Mouse (Mus musculus) hindbrain, embryonic 10.5 days (tissue): ENCODE measurements around the gene Rfx4. TPM values are rescaled to one million over a fixed set of nuclear protein-coding genes. Genes with fewer than 3 reads are reported as not detected.

Experiments used
- DNase-seq: peaks from one replicate; pipeline ENCODE4 v3.0.0-alpha.2; 2017; ENCODE audit warnings: low spot score
- H3K27ac ChIP-seq: fragments of 300-500 bp; sonication (generic); 2 replicates; pipeline ENCODE4 v1.5.1; 2016; ENCODE audit warnings: mild to moderate bottlenecking, moderate library complexity
- H3K27me3 ChIP-seq: fragments of 300-500 bp; sonication (generic); 2 replicates; pipeline ENCODE4 v1.6.1; 2016; ENCODE audit warnings: mild to moderate bottlenecking; ENCODE audit not compliant: poor library complexity, insufficient read depth, severe bottlenecking
- H3K36me3 ChIP-seq: fragments of 300-500 bp; sonication (generic); 2 replicates; pipeline ENCODE4 v1.6.1; 2016; ENCODE audit warnings: mild to moderate bottlenecking, moderate library complexity
- H3K4me1 ChIP-seq: fragments of 300-500 bp; sonication (generic); replicated peaks from 2 replicates; pipeline ENCODE4 v1.6.1; 2016; ENCODE audit warnings: mild to moderate bottlenecking
- H3K4me3 ChIP-seq: fragments of 300-500 bp; sonication (generic); 2 replicates; pipeline ENCODE4 v1.5.1; 2016; ENCODE audit warnings: mild to moderate bottlenecking, moderate library complexity
- H3K9me3 ChIP-seq: fragments of 300-500 bp; sonication (generic); 2 replicates; pipeline ENCODE4 v1.6.1; 2016; ENCODE audit warnings: mild to moderate bottlenecking, moderate library complexity
- WGBS: fragments of 180-500 bp; shearing (Covaris S2); methylation state at CpG from one replicate; pipeline ENCODE4 v1.1.7; 2016; 5-methylcytosine and 5-hydroxymethylcytosine counted together
- polyA plus RNA-seq: library from polyadenylated mRNA; unstranded; fragments of >200 nt; fragmentation: Nextera tagmentation; extraction: Ambion mirVana; gene quantifications from 2 replicates; pipeline ENCODE4 v1.2.1, GENCODE M21; 2016

The Rfx4 gene
- polyA plus RNA-seq, 1 experiment from 2014 or later, result 66.6 TPM

DNA sequence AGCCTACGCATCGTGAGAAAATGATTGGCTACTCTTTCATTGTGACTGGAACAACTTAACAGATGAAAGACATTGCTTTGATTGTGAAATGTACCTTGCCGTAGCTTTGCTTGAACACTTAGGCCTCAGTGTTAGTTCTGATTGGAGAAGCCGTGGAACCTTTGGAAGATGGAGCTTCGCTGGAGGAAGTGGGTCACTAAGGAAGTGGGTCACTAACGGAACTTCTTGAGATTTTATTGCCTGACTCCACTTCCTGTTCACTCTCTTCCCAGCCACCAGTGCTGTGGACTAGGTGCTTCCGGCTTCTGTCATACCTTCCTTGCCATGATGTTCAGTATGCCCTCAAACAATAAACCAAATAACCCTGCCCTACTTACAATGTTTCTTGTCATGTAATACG is 73.1 kb downstream of the Rfx4 start:
- no peak for DNase-seq
- 90% methylated on average over 8 of the region's 8 CpGs for WGBS
- Histone ChIP-seq H3K4me3 (no peak overlapping the region), H3K36me3 (peaks cover 83% of the 10 kb centered on the region), H3K9me3 (0 out of 2 replicates have a peak, but pooled peaks cover 2% of the 10 kb centered on the region), H3K4me1 (peaks cover 41% of the 10 kb centered on the region), H3K27me3 (no peaks in the 10 kb centered on the region), H3K27ac (no peak overlapping the region)

DNA sequence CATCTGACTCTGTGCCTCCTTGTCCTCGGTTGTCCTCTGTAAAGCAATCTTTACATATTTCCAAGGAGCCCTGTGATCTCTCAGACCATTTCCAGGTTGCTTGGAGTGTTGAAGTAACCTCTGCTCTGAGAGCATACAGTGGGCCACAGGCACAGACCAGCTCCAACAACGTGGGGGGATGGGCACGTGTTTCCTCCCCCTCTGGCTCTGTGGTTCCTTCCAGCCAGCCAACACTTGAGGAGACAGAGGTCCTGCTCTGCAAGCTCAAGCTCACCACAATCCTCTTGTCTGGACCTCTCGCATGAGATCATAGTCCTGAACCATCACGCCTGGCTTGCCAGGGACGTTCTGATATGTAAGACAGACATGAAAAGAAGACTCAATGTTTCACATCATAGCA is 79.7 kb downstream of the Rfx4 start:
- Histone ChIP-seq H3K4me3 (no peak overlapping the region), H3K9me3 (no peaks in the 10 kb centered on the region), H3K4me1 (peaks cover 26% of the 10 kb centered on the region), H3K27me3 (no peaks in the 10 kb centered on the region), H3K27ac (no peak overlapping the region; the same call in 1 of the 2 replicates), H3K36me3 (peaks cover 87% of the 10 kb centered on the region)
- WGBS, result 69% methylated on average over 6 of the region's 6 CpGs
- DNase-seq, result no peak

DNA sequence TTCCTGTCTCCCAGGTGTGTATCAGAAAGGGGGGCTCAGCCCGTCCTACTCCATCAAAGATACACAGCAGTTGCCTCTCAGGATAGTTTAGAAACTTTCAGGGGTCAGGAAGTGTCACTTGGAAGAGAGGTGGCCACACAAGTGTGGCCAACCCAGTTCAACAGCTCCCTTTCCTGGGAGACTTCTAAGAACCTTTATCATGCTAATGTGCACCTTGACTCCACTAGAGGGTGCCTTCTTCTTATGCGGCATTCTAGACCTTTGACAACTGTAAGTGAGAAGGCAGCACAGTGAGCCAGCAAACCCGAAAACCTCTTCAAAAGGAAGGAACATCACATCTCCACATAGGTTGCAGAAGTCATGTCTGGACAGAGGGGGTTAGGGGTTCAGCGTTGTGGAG is 80.2 kb downstream of the Rfx4 start:
- no peak for DNase-seq
- WGBS, result 39% methylated on average over 4 of the region's 4 CpGs
- no peak overlapping the region for H3K4me3 ChIP-seq
- no peaks in the 10 kb centered on the region for H3K9me3 ChIP-seq
- no peaks in the 10 kb centered on the region for H3K27me3 ChIP-seq
- no peak overlapping the region for H3K27ac ChIP-seq
- H3K4me1 ChIP-seq, result peaks cover 21% of the 10 kb centered on the region
- H3K36me3 ChIP-seq, result peaks cover 91% of the 10 kb centered on the region

DNA sequence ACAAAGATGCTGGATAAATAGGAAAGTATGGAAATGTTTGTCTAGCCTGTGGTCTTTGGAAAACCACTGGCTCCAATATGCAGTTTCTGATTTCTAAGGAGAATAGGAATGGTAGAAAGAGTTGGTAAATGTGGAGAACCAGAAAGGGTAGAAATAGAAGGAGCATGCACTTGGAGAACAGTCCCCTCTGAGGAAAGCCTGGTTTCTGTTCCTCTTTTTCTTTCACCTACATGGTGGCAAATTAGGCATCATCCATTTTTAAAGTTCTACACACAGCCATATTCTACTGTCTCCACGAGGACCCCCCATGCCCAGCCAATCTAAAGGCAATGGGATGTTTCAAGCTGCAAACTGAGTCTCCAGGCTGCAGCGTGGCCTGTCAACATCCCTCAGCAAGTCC is 81.5 kb downstream of the Rfx4 start:
- Histone ChIP-seq H3K9me3 (no peaks in the 10 kb centered on the region), H3K27ac (no peak overlapping the region), H3K36me3 (peaks cover 95% of the 10 kb centered on the region), H3K4me1 (peaks cover 19% of the 10 kb centered on the region), H3K27me3 (no peaks in the 10 kb centered on the region), H3K4me3 (no peak overlapping the region)
- no peak for DNase-seq
- WGBS, result 87% methylated on average over 2 of the region's 2 CpGs

GRCm38 (mm10) chr10:84838850-84839473 is 83.1 kb downstream of the Rfx4 start:
- no peak overlapping the region for H3K4me3 ChIP-seq
- H3K36me3 ChIP-seq, result peaks cover 92% of the 10 kb centered on the region
- H3K27ac ChIP-seq, result no peak overlapping the region
- WGBS, result 73% methylated on average over 7 of the region's 7 CpGs
- H3K27me3 ChIP-seq, result no peaks in the 10 kb centered on the region
- DNase-seq, result no peak
- no peaks in the 10 kb centered on the region for H3K9me3 ChIP-seq
- peaks cover 19% of the 10 kb centered on the region for H3K4me1 ChIP-seq

GRCm38 (mm10) chr10:84846638-84847037 is 90.8 kb downstream of the Rfx4 start:
- H3K4me1 ChIP-seq, result no peaks in the 10 kb centered on the region
- H3K36me3 ChIP-seq, result peaks cover 91% of the 10 kb centered on the region
- H3K27ac ChIP-seq, result no peak overlapping the region
- H3K9me3 ChIP-seq, result no peaks in the 10 kb centered on the region
- no peaks in the 10 kb centered on the region for H3K27me3 ChIP-seq
- no peak for DNase-seq
- 86% methylated on average over 5 of the region's 5 CpGs for WGBS
- no peak overlapping the region for H3K4me3 ChIP-seq

DNA sequence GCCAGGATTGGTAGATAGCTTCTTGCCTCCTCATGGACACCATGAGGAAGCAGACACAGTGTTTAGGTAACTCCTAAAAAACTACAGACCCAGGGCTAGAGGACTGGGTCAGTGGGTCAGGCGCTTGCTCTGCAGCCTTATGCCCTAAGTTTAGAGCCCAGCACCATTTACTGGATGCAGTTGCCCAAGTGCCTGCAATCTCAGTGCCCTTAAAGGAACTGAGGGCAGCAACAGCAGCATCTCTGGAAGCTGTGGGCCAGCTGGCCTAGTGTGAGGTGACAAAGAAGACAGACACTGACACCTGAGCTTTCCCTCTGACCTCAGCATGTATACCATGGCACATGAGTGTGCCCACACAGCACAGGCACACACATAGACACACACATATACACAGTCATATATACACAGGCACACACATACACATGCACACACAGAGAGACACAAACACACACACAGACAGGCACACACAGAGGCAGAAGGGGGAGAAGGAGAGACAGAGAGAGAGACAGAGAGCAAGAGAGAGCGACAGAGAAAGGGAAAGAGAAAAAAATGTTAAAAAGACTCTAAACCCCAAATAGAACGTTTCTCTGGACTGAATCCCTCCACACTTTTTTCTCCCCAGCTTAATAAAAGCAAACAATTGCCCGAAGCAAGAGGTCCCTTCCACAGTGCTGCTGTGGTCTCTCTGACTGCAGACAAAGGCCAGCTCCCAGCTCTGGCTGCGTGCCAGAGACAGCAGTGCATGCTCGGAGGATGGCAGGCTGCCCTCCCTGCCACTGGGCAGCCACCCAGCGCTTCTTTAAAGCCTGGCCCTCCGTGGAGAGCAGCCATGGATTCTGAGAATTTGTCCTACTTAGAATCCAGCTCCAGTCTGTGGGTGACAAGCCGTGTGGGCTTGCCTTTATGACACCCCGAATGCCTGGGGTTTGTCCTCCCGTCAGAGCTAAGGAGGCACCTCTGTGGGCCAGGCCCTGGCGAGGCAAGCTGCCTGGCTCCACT is 96.4 kb downstream of the Rfx4 start:
- Histone ChIP-seq H3K36me3 (peaks cover 94% of the 10 kb centered on the region), H3K4me3 (no peak overlapping the region), H3K4me1 (peaks cover 14% of the 10 kb centered on the region), H3K27me3 (no peaks in the 10 kb centered on the region), H3K27ac (peak overlapping the region; percentile 57), H3K9me3 (no peaks in the 10 kb centered on the region)
- no peak for DNase-seq
- WGBS, result 79% methylated on average over 12 of the region's 12 CpGs

DNA sequence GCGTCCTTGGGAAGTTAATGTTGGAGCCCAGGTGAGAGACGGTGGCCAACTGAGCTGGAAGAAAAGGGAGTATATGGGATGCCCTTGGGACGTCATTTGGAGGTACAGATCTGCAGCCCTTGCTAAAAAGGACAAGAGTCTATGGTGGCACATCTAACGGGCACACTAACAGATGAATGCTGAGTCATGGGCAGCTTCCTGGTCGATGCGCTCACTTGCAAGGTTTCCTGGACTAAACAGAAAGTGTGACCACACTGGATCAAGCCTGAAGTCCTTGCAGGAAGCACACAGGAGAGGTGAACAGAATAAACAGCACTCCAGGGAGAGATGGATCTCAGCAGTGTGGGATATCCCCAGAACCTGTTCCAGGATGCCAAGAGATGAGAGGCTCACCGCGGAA is 98.2 kb downstream of the Rfx4 start:
- H3K27ac ChIP-seq, result no peak overlapping the region
- no peaks in the 10 kb centered on the region for H3K9me3 ChIP-seq
- peaks cover 31% of the 10 kb centered on the region for H3K4me1 ChIP-seq
- no peak overlapping the region for H3K4me3 ChIP-seq
- H3K27me3 ChIP-seq, result no peaks in the 10 kb centered on the region
- peaks cover 77% of the 10 kb centered on the region for H3K36me3 ChIP-seq
- 94% methylated on average over 8 of the region's 8 CpGs for WGBS
- no peak for DNase-seq

- 73% methylated on average over 11 of the region's 11 CpGs for WGBS
- Histone ChIP-seq H3K9me3 (no peaks in the 10 kb centered on the region), H3K36me3 (peaks cover 70% of the 10 kb centered on the region), H3K27ac (0 out of 2 replicates have a peak overlapping the region, but pooled peaks have one; percentile 13), H3K27me3 (no peaks in the 10 kb centered on the region), H3K4me1 (peaks cover 45% of the 10 kb centered on the region), H3K4me3 (no peak overlapping the region)
- no peak for DNase-seq
Observed at GRCm38 (mm10) chr10:84855466-84855865, 99.6 kb downstream of the Rfx4 start.

- H3K36me3 ChIP-seq, result peaks cover 70% of the 10 kb centered on the region
- no peak overlapping the region for H3K4me3 ChIP-seq
- 0 out of 2 replicates have a peak, but pooled peaks cover 3% of the 10 kb centered on the region for H3K27me3 ChIP-seq
- H3K9me3 ChIP-seq, result no peaks in the 10 kb centered on the region
- 62% methylated on average over 8 of the region's 8 CpGs for WGBS
- peak overlapping the region; percentile 79 for H3K27ac ChIP-seq
- DNase-seq, result no peak
- peaks cover 54% of the 10 kb centered on the region for H3K4me1 ChIP-seq
Observed at GRCm38 (mm10) chr10:84858371-84858770, 102.5 kb downstream of the Rfx4 start.

DNA sequence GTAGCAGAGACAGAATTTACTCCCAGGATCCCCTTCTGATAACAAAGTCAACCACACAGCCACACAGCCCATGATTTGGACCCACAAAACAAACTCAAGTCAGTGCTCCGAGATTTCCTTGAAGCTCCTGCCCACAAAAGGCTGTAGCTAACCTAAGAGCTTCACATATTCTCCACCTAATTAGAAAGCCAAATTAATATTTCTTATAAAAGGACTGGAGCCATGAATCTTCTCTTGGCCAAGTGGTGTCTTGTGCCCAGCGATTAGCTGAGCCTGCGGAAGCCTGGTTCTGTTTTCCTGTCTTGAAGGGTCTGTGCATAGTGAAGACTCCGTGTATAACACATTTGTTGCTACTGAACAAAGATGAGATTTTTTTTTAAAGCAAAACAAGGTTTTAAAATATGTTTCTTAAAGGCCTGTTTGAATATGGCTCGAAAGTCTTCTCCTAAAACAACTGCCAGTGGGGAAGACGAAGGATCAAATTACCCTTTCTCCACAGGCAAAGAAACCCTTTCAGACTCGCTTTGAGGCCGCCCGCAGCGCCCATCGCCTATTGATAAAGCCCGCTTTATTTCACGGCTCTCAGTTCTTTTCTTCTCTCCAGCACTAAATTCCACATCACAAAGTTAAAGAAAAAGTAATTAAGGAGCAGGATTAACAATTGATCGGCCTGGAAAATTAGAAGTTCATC is 103.1 kb downstream of the Rfx4 start:
- H3K27me3 ChIP-seq, result 0 out of 2 replicates have a peak, but pooled peaks cover 3% of the 10 kb centered on the region
- WGBS, result 8% methylated on average over 14 of the region's 14 CpGs

DNA sequence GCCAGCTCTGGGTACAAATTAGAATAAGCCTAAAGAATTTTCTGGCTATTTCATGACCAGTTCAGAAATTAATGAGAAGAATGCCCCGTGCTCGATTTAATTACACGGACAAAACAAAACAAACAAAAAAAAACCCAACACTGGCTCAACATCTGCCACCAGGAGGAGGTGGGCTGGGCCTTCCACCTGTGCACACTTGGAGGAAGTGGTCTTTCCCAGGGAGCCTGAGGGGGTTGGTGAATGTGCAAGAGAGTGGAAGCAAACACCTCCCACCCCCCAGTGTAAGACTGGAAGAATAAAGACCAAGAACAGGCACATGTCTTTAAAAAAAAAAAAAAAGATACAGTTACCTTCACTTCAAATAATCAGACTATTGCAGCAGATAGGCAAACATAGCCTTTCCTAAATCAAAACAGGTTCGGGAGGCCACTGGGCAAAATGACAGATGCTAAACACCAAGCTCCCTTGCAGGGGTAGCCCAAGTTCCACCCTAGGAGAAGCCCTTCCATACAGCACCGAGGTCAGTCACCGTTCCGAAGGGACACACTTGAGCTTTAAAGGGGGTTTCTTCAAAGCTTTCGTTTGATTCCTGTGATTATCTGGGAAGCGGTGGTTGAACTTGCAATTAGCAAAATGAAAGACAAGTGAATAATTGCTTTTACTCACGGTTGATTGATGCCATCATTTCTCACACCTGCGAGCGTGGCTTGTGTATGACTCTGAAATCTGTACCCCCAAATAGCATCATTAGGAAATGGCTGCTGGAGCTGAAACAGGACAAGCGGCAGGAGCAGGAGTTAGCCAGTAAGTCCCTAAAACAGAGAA is 103.9 kb downstream of the Rfx4 start:
- no peak for DNase-seq
- no peak overlapping the region for H3K4me3 ChIP-seq
- peak overlapping the region; percentile 79 for H3K27ac ChIP-seq
- 38% methylated on average over 13 of the region's 13 CpGs for WGBS
- H3K36me3 ChIP-seq, result peaks cover 70% of the 10 kb centered on the region
- H3K4me1 ChIP-seq, result peaks cover 61% of the 10 kb centered on the region
- H3K9me3 ChIP-seq, result no peaks in the 10 kb centered on the region
- H3K27me3 ChIP-seq, result 0 out of 2 replicates have a peak, but pooled peaks cover 3% of the 10 kb centered on the region

More for the DNA sequence above, 103.1 kb downstream of the Rfx4 start:
- Histone ChIP-seq H3K36me3 (peaks cover 70% of the 10 kb centered on the region), H3K4me3 (no peak overlapping the region), H3K4me1 (peaks cover 59% of the 10 kb centered on the region), H3K9me3 (no peaks in the 10 kb centered on the region), H3K27ac (peak overlapping the region; percentile 79)
- peak; percentile 49 for DNase-seq
